Mouse (Mus musculus) cortical plate, adult 2 months (tissue): ENCODE data around the gene Nr2e3.

Source experiments
- CTCF ChIP-seq: fragments of 200-500 bp; IDR thresholded peaks from 2 replicates; pipeline ENCODE4 v1.5.1; 2011; ENCODE audit warnings: mild to moderate bottlenecking, control low read depth, low read length; ENCODE audit not compliant: insufficient read depth; ENCODE audit errors: extremely low read depth
- POLR2A ChIP-seq: fragments of 200-500 bp; IDR thresholded peaks from 2 replicates; pipeline ENCODE4 v1.6.1; 2011; ENCODE audit warnings: mild to moderate bottlenecking, low read length, control low read depth; ENCODE audit not compliant: insufficient read depth; ENCODE audit errors: extremely low read depth

DNA sequence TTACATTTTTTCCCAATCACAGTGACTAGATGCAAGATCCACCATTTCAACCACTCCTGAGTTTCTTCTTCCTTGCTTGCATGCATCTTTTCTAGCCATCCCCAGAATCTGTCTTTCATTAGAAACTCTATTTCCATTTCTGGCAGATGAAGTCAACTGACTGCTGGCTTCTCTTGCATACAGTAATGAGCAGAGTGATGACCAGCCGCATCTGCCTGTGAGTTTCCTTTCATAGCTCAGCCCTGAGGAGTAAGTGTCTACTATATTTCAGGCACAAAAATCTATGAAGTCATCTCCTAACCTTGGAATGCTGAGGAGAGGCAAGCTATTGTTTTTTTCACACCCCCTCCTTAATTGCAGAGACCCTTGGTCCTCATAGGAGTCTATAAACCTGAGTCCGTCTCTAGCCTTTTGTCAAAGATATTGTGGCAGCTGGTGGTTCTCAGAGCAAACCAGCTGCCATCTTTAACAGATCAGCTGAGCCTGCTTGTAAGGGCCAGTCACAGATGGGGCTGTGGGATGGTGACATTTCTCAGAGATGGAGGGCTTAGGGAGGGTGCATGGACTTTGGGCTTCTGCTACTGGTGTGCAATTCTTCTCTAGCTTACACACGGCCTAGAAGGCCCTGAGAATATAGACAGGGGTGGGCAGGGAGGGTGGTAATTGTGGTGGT is 25.6 kb upstream of the Nr2e3 start:
- no peak for TF ChIP-seq CTCF
- TF ChIP-seq POLR2A, result no peak
